Mouse (Mus musculus): ENCODE data around the gene Numbl. TPM values are rescaled to one million over a fixed set of nuclear protein-coding genes. Genes with fewer than 3 reads are reported as not detected.

Gene Numbl
- total and polyA plus RNA-seq, 3 experiments: 0.81 to 2.9 (median 2.3) TPM

DNA sequence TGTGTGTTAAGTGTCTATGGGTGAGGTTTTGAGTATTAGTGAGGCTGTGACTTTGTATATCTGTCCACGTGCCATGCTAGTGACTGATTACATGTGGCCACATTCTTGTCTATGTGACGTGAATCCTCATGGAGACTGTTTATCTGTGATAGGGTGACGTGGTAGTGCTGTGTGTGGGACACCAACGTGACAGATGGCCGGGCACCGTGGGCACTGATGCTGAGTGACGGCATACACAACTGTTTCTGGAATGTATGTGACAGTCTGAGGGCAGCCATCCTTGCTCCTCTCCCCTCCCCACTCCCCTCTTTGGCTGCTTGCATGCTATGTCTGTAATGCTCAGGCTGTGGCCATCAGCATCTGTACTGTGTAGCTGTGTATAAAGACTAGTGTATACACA is 2.6 kb downstream of the Numbl start:
- in situ Hi-C loops (cut with MboI; ENCODE audit: low pct_ligation_motif_present, low pct_unique_long_range_greater_than_20kb, low sequenced_read_pairs): no loop called here
- no peak overlapping the region for H3K4me2 ChIP-seq (ENCODE audit: insufficient read depth, low read depth, poor library complexity, severe bottlenecking)
- H3K4me3 ChIP-seq (replicated peaks in 1 of 3; ENCODE audit: low read depth in 2 of 3, low read length in 2 of 3, poor library complexity in 1 of 3): no peak overlapping the region
- peaks cover 5 to 16% of the 10 kb centered on the region in 2 experiments for H3K4me1 ChIP-seq (ENCODE audit: control insufficient read depth in 1 of 2, insufficient read depth in 2 of 2)
- H3K27me3 ChIP-seq (replicated peaks): no peaks in the 10 kb centered on the region
- no peak for DNase-seq (ENCODE audit: extremely low read depth)
- H3K27ac ChIP-seq (ENCODE audit: insufficient read depth, low read depth): no peak overlapping the region
- dilution Hi-C loops (cut with MboI; ENCODE audit: extremely low pct_ligation_motif_present, extremely low pct_unique_long_range_greater_than_20kb, low sequenced_read_pairs): no loop called here
- H3K9me3 ChIP-seq (replicated peaks; ENCODE audit: low read length): no peaks in the 10 kb centered on the region
- no peak overlapping the region for H3K9ac ChIP-seq (ENCODE audit: insufficient read depth, low read depth)
- no peak for TF ChIP-seq PAX5 (IDR thresholded peaks at IDR 0.05; ENCODE audit: low read length)
- TF ChIP-seq ETS1 (conservative IDR thresholded peaks at IDR 0.05; ENCODE audit: low read depth, low read length): no peak
- no peak for TF ChIP-seq CTCF (conservative IDR thresholded peaks at IDR 0.05 in 1 of 2, IDR thresholded peaks at IDR 0.05 in 1 of 2; ENCODE audit: low read depth in 2 of 2, low read length in 2 of 2)
- TF ChIP-seq NRF1 (IDR thresholded peaks at IDR 0.05; ENCODE audit: low read depth, low read length): no peak
- no peak for TF ChIP-seq USF1 (IDR thresholded peaks at IDR 0.05; ENCODE audit: low read depth, low read length)
- no peak for TF ChIP-seq NELFE (IDR thresholded peaks at IDR 0.05; ENCODE audit: low read depth, low read length)
- TF ChIP-seq USF2 (conservative IDR thresholded peaks at IDR 0.05; ENCODE audit: low read depth, low read length): no peak
- TF ChIP-seq CHD2 (IDR thresholded peaks at IDR 0.05; ENCODE audit: low read length): no peak
- no peak for TF ChIP-seq ZKSCAN1 (IDR thresholded peaks at IDR 0.05; ENCODE audit: borderline replicate concordance, low read depth, low read length)
- TF ChIP-seq IRF4 (IDR thresholded peaks at IDR 0.05; ENCODE audit: low read depth, low read length): no peak
- no peak for TF ChIP-seq SMC3 (IDR thresholded peaks at IDR 0.05; ENCODE audit: low read depth, low read length)
- TF ChIP-seq KAT2A (IDR thresholded peaks at IDR 0.05; ENCODE audit: insufficient replicate concordance, low read length): no peak
- no peak for TF ChIP-seq GABPA (IDR thresholded peaks at IDR 0.05; ENCODE audit: insufficient replicate concordance, low read depth, low read length)
- no peak for TF ChIP-seq ZNF384 (IDR thresholded peaks at IDR 0.05; ENCODE audit: low read depth, low read length)
- TF ChIP-seq POLR2A (IDR thresholded peaks at IDR 0.05; ENCODE audit: low read depth, low read length): no peak
- TF ChIP-seq JUND (conservative IDR thresholded peaks at IDR 0.05; ENCODE audit: low read depth, low read length): no peak
- TF ChIP-seq UBTF (IDR thresholded peaks at IDR 0.05; ENCODE audit: low read depth, low read length): no peak
- TF ChIP-seq TCF12 (IDR thresholded peaks at IDR 0.05; ENCODE audit: low read depth, low read length): no peak
- H3K36me3 ChIP-seq (replicated peaks in 1 of 2; ENCODE audit: control insufficient read depth in 1 of 2, insufficient read depth in 1 of 2, low read length in 1 of 2): peaks cover 0 to 30% of the 10 kb centered on the region in 2 experiments
- no peaks in the 10 kb centered on the region for H3K79me2 ChIP-seq (replicated peaks; ENCODE audit: control insufficient read depth, extremely low read depth, insufficient read depth, poor library complexity, severe bottlenecking)

DNA sequence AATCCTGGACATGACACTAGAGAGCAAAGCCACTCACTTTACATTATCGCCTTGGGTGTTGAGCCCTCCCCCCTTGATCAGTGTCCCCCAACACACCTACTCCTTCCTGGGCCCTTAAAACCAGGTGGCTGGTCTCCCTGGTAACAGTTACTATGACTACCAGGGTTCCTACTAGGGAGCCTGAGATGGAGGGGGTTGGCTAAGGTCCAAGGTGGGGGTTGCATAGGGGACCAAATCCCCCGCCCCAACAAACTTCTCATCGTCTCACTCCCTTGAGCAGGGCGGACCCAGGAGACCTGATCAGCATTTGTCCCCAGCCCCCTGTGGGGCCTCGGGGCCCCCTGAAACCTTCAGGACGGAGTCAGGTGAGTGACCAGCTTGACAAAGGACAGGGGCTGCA is 3.7 kb downstream of the Numbl start:
- in situ Hi-C loops (cut with MboI; ENCODE audit: low pct_ligation_motif_present, low pct_unique_long_range_greater_than_20kb, low sequenced_read_pairs) (no loop called here), dilution Hi-C loops (cut with MboI; ENCODE audit: extremely low pct_ligation_motif_present, extremely low pct_unique_long_range_greater_than_20kb, low sequenced_read_pairs) (no loop called here)
- DNase-seq (ENCODE audit: extremely low read depth): no peak
- Histone ChIP-seq H3K79me2 (replicated peaks; ENCODE audit: control insufficient read depth, extremely low read depth, insufficient read depth, poor library complexity, severe bottlenecking) (no peaks in the 10 kb centered on the region), H3K27ac (ENCODE audit: insufficient read depth, low read depth) (no peak overlapping the region), H3K4me1 (ENCODE audit: control insufficient read depth in 1 of 2, insufficient read depth in 2 of 2) (peaks cover 5 to 16% of the 10 kb centered on the region in 2 experiments), H3K4me2 (ENCODE audit: insufficient read depth, low read depth, poor library complexity, severe bottlenecking) (no peak overlapping the region), H3K4me3 (replicated peaks in 1 of 3; ENCODE audit: low read depth in 2 of 3, low read length in 2 of 3, poor library complexity in 1 of 3) (no peak overlapping the region), H3K9me3 (replicated peaks; ENCODE audit: low read length) (no peaks in the 10 kb centered on the region), H3K9ac (ENCODE audit: insufficient read depth, low read depth) (no peak overlapping the region), H3K36me3 (replicated peaks in 1 of 2; ENCODE audit: control insufficient read depth in 1 of 2, insufficient read depth in 1 of 2, low read length in 1 of 2) (peaks cover 0 to 20% of the 10 kb centered on the region in 2 experiments), H3K27me3 (replicated peaks) (no peaks in the 10 kb centered on the region)
- TF ChIP-seq EP300 (IDR thresholded peaks at IDR 0.05; ENCODE audit: low read length): no peak
